Mouse (Mus musculus): ENCODE measurements at regions not wholly inside any gene's neighbourhood (a gene's known extent, or its start where the extent isn't known, plus 50 kb on each side); places are given as distances from the start of the nearest gene placed in this dataset.

GRCm38 (mm10) chr1:121049684-121050083 is 282.7 kb downstream of the Insig2 start:
- no peak for TF ChIP-seq CTCF (IDR thresholded peaks at IDR 0.05; ENCODE audit: low read depth, low read length)
- no peak for TF ChIP-seq POLR2A (IDR thresholded peaks at IDR 0.05; ENCODE audit: borderline replicate concordance, low read depth, low read length)

Data from bone marrow macrophage, adult 2 months (primary cell).